Mouse (Mus musculus) kidney, postnatal 25 days (tissue): ENCODE measurements around the gene Nme2.

Experiments used
- DNase-seq, 2 experiments: peaks; one replicate each; pipeline ENCODE4 v3.0.0; 2021; ENCODE audit warnings: mixed read lengths in 2 of 2

Nme2 gene

DNA sequence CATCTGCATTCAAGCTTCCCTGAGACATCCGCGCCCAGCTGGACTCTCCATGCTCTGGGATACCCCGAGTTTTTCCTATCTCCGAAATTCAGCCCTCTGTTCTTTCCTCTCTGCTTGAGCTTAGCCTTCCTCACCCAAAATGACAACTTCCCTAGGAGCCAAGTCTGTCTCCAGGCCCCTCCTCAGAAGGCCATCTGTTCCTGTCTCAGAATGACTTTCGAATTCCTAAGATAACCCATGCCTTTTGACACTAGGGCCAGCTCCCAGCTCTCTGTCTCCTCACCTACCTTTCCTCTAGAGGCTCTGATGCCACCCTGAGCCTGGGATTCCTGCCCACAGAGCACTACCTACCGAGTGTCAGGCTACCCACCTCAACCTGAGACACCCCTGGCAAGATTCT is at the start of gene Nme2:
Gene Nme2 (minus strand): TSS at position 101 of the 400 bp plus-strand sequence.
- peak; percentile 31 to 54 for DNase-seq

DNA sequence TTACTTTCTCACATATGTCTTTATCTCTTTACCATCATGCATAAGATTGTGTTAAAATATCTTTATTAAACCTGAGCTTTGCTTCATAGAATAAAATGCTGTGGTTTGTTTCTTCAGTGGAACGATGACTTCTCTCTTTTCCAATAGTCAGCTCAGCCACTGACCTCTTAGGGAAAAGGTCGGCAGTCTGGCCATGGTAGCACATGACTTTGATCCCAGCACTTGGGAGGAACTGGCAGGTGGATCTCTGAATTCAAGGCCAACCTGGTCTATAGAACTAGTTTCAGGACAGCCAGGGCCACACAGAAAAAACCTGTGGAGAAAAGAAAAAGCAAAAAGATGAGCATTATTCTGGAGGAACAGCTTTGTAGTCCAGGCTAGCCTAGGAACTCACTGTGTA is 47.3 kb upstream of the Nme2 start:
- no peak for DNase-seq

DNA sequence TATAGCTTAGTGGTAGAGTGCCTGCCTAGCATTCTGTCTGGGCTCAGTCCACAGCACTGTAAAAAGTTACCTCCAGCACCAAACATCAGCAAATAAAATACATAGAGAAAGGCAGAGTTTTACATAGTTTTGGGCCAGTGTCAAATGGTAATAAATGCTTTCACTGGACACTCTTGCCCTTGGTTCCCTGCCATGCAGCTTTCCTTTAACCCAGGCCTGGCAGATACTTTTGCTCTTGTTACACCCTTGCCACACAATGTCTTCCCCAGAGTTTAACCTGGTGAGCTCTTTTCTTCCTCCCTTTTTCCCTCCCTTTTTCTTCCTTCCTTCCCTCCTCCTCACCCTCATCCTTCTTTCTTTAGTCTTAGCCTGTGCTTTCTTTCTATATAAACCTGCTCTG is 43.2 kb upstream of the Nme2 start:
- no peak for DNase-seq

DNA sequence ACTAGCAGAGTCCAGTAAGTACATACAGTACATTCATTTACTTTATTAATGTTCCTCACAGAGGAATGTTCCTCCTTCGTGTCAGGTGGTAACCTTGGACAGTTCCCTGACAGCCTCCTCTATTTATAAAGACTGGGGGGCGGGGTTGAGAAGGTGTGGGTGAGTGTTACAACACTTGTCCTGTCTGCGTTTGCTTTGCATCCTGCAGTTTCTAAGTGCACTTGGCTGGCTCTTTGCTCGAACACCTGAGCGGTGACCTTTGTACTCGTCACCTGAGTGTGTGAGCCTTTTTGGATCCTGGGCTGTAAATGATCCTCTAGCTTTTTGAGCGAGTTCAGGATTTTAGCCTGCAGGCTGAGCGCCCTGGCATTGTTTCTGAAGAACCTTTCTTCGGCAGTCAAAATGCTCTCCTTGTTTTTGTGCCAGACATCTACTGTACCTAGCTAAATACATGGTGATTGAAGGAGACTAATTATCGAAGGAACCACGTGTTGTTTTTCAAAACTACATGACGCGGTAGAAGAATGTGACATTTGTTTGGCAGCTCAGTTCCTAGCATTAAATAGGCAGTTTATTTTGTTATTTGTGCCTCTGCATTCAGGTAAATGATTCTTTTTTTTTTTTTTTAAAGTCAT is 41.2 kb upstream of the Nme2 start:
- DNase-seq = peak; percentile 86 to 92

DNA sequence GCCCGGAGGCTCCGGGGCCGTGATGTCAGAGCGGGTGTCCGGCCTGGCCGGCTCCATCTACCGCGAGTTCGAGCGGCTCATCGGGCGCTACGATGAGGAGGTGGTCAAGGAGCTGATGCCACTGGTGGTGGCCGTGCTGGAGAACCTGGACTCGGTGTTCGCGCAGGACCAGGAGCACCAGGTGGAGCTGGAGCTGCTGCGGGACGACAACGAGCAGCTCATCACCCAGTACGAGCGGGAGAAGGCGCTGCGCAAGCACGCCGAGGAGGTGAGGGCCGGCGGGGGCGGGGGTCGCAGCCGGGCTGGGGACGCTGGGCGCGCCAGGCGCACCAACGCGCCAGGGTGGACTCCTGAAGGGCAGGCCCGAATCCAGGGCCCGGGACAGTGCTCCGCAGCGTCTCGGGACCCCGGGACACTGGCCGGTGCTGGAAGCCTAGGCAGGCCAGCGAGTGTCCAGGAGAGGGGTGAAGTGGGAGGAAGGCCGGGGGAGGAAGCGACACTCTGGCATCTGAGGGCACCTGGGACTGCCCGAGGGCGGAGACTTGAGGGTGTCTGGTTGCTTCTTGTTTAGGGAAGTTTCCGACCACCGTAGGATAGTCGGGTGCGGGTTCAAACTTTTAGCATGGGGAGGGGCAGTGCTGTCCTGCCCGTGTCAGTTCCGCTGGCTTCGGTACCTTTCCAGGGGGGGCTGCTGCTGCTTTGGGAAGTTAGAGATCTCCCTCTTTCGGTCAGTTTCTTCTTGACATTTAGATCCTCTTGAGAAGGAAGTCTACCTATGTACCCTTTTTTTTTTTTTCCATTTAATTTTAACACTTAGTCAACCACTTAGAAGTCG is 40.5 kb upstream of the Nme2 start:
- peak; percentile 48 to 82 for DNase-seq

GRCm38 (mm10) chr11:93995720-93996305 is 39.8 kb upstream of the Nme2 start, which contains the start of gene Spag9:
TSS of gene Spag9 (plus strand) at chr11:93996091.
- DNase-seq = peak; percentile 92 to 97

- peak; percentile 87 to 94 for DNase-seq
Observed at GRCm38 (mm10) chr11:93995111-93995719, 39.2 kb upstream of the Nme2 start.

DNA sequence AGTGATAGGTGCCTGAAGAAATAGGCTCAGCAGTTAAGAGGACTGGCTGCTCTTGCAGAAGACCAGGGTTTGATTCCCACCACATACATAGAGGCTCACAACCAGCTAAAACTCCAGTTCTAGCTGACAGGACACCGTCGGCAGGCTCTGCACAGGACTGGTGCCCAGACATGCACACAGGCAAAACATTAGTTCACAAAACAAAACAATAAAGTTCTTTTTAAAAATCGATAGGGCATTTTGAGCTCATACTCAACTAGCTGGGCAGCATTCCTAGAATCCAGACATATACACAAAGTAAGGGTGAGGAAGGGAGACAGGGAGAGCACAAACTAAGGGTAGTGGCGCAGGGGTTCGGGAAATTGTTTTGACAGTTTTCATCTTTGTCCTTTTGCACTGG is 38.5 kb upstream of the Nme2 start:
- no peak for DNase-seq

DNA sequence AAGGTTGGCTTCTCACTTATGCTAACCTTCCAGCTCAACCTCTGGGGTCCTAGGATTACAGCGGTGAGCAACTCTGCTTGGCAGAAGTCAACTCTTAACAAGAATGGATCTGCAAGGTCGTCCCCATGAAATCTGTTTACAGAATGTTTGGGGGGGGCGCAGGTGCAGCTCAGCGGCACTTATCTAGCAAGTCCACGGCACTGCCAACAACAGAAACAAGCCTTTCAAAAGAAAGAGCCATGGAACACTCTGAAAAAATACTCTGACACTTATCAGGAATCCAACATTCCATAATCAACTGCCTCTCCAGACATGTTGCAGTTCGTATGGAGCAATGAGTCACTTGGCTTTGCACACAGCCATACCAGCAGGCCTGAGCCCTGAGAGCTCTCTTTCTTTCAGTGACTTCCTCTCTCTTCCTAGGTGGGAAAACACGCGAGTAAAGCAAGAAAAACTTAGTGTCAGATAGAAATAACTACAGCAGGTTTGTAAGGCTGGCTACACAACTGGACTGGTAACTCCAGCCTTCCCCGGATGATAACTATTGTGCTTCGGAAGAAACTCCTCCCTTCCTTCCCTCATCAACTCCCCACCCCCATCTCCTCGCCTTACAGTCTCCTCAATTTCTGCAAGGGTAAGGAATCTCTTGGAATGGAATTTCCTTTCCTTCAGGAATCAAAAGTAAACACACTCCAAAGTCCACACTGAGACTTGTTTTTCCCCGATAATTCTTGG is 32.4 kb upstream of the Nme2 start:
- peak; percentile 55 to 69 for DNase-seq

- DNase-seq = peak in 1 of 2 experiments; percentile 23
Observed at GRCm38 (mm10) chr11:93987625-93988327, 31.7 kb upstream of the Nme2 start.

- DNase-seq = no peak
Observed at GRCm38 (mm10) chr11:93987026-93987425, 31.0 kb upstream of the Nme2 start.

GRCm38 (mm10) chr11:93986298-93986697 is 30.2 kb upstream of the Nme2 start:
- no peak for DNase-seq

GRCm38 (mm10) chr11:93985265-93985664 is 29.2 kb upstream of the Nme2 start:
- no peak for DNase-seq

- DNase-seq = no peak
Observed at GRCm38 (mm10) chr11:93984619-93985018, 28.6 kb upstream of the Nme2 start.

- no peak for DNase-seq
Observed at GRCm38 (mm10) chr11:93979502-93980049, 23.5 kb upstream of the Nme2 start.

- DNase-seq = no peak
Observed at GRCm38 (mm10) chr11:93972951-93973350, 16.9 kb upstream of the Nme2 start.

GRCm38 (mm10) chr11:93969799-93970198 is 13.7 kb upstream of the Nme2 start:
- DNase-seq = no peak

- DNase-seq = no peak
Observed at GRCm38 (mm10) chr11:93969171-93969570, 13.1 kb upstream of the Nme2 start.

DNA sequence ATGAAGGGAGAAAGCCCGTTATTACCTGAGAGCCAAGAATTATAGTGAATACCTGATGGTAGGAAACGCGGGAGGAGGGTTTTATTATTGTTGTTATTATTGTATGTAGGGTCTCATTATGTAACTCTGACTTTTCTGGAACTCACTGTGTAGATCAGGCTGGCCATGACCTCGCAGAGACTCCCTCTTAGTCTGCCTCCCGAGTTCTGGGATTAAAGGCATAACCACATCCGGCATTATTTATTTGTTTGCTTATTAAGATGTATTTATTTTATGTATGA is 12.7 kb upstream of the Nme2 start:
- no peak for DNase-seq

GRCm38 (mm10) chr11:93968005-93968847 is 12.2 kb upstream of the Nme2 start, which contains the start of the genes Gm20390 and Nme1:
TSS of gene Gm20390 (minus strand) at chr11:93968293.
TSS of gene Nme1 (minus strand) at chr11:93968521.
- peak; percentile 96 to 99 for DNase-seq

- no peak for DNase-seq
Observed at GRCm38 (mm10) chr11:93967381-93967780, 11.3 kb upstream of the Nme2 start.
